Mouse (Mus musculus) MEL (cell line): ENCODE results near the gene Itga9. TPM values are rescaled to one million over a fixed set of nuclear protein-coding genes. Genes with fewer than 3 reads are reported as not detected.

ENCODE experiments used
- DNase-seq: peaks from one replicate; pipeline ENCODE4 v3.0.0; 2011; ENCODE audit warnings: low read depth, low spot score
- H3K27ac ChIP-seq: 2 replicates; pipeline ENCODE4 v1.5.1; 2012; ENCODE audit warnings: low read depth, mild to moderate bottlenecking, control low read depth, low read length, moderate library complexity; ENCODE audit not compliant: control insufficient read depth
- H3K27me3 ChIP-seq, 2 experiments: fragments of 150-350 bp in 1 of 2; sonication (generic) in 1 of 2; 2 replicates each; pipeline ENCODE4 v1.6.1; 2012; ENCODE audit warnings: low read length in 2 of 2, mild to moderate bottlenecking in 2 of 2, improper control_type of control experiment in 1 of 2, moderate library complexity in 1 of 2; ENCODE audit not compliant: insufficient read depth in 2 of 2, control insufficient read depth in 1 of 2
- H3K36me3 ChIP-seq, 2 experiments: 2 replicates each; pipeline ENCODE4 v1.6.1; 2012 to 2014; ENCODE audit warnings: low read length in 2 of 2, improper control_type of control experiment in 1 of 2, inconsistent platforms in 1 of 2, mild to moderate bottlenecking in 1 of 2; ENCODE audit not compliant: insufficient read depth in 2 of 2, control insufficient read depth in 1 of 2
- H3K4me1 ChIP-seq, 2 experiments: fragments of 150-350 bp in 1 of 2; sonication (generic) in 1 of 2; 2 replicates each; pipeline ENCODE4 v1.6.1; 2012; ENCODE audit warnings: low read length in 2 of 2, improper control_type of control experiment in 1 of 2, mild to moderate bottlenecking in 1 of 2; ENCODE audit not compliant: insufficient read depth in 2 of 2, control insufficient read depth in 1 of 2
- H3K4me3 ChIP-seq, 2 experiments: fragments of 150-350 bp in 1 of 2; sonication (generic) in 1 of 2; 2 replicates each; pipeline ENCODE4 v1.5.1; 2012; ENCODE audit warnings: low read depth in 2 of 2, low read length in 2 of 2, mild to moderate bottlenecking in 2 of 2, moderate library complexity in 2 of 2, control low read depth in 1 of 2, improper control_type of control experiment in 1 of 2; ENCODE audit not compliant: control insufficient read depth in 1 of 2, insufficient read depth in 1 of 2
- H3K79me2 ChIP-seq: 2 replicates; pipeline ENCODE4 v1.6.1; 2012; ENCODE audit warnings: mild to moderate bottlenecking, low read length, moderate library complexity; ENCODE audit not compliant: control insufficient read depth, poor library complexity, insufficient read depth
- H3K9ac ChIP-seq: 2 replicates; pipeline ENCODE4 v1.6.1; 2012; ENCODE audit warnings: low read depth, mild to moderate bottlenecking, control low read depth, low read length, moderate library complexity; ENCODE audit not compliant: control insufficient read depth, poor library complexity, severe bottlenecking
- H3K9me3 ChIP-seq: fragments of 150-350 bp; sonication (generic); replicated peaks from 2 replicates; pipeline ENCODE4 v1.6.1; 2012; ENCODE audit warnings: mild to moderate bottlenecking, low read length, improper control_type of control experiment, moderate library complexity; ENCODE audit not compliant: insufficient read depth
- BHLHE40 ChIP-seq: IDR thresholded peaks from 2 replicates; pipeline ENCODE4 v1.6.1; 2012; ENCODE audit warnings: low read depth, mild to moderate bottlenecking, inconsistent platforms, low read length, improper control_type of control experiment, borderline replicate concordance
- CHD1 ChIP-seq: IDR thresholded peaks from 2 replicates; pipeline ENCODE4 v1.6.1; 2012; ENCODE audit warnings: low read depth, mild to moderate bottlenecking, inconsistent platforms, low read length, improper control_type of control experiment
- CTCF ChIP-seq, 3 experiments: IDR thresholded peaks in 2 of 3; conservative IDR thresholded peaks in 1 of 3; 2 replicates each; pipeline ENCODE4 v1.5.1; 2011 to 2012; ENCODE audit warnings: low read length in 3 of 3, low read depth in 2 of 3, mild to moderate bottlenecking in 2 of 3, improper control_type of control experiment in 1 of 3, inconsistent platforms in 1 of 3, mixed read lengths in 1 of 3, moderate library complexity in 1 of 3; ENCODE audit not compliant: control insufficient read depth in 1 of 3, insufficient read depth in 1 of 3, poor library complexity in 1 of 3, severe bottlenecking in 1 of 3
- EP300 ChIP-seq, 2 experiments: IDR thresholded peaks; 2 replicates each; pipeline ENCODE4 v1.6.1; 2011; ENCODE audit warnings: improper control_type of control experiment in 2 of 2, low read length in 2 of 2, low read depth in 1 of 2, mild to moderate bottlenecking in 1 of 2
- GATA1 ChIP-seq: IDR thresholded peaks from 2 replicates; pipeline ENCODE4 v1.6.1; 2011; ENCODE audit warnings: low read depth, low read length, improper control_type of control experiment
- HCFC1 ChIP-seq: IDR thresholded peaks from 2 replicates; pipeline ENCODE4 v1.6.1; 2012; ENCODE audit warnings: low read depth, mild to moderate bottlenecking, inconsistent platforms, low read length, improper control_type of control experiment, moderate library complexity
- MAFK ChIP-seq: IDR thresholded peaks from 2 replicates; pipeline ENCODE4 v1.6.1; 2011; ENCODE audit warnings: low read depth, mild to moderate bottlenecking, low read length, improper control_type of control experiment, borderline replicate concordance
- MAZ ChIP-seq: IDR thresholded peaks from 2 replicates; pipeline ENCODE4 v1.6.1; 2012; ENCODE audit warnings: low read depth, mild to moderate bottlenecking, inconsistent platforms, low read length, improper control_type of control experiment
- MEF2A ChIP-seq: IDR thresholded peaks from 2 replicates; pipeline ENCODE4 v1.6.1; 2014; ENCODE audit warnings: low read depth, mild to moderate bottlenecking, inconsistent platforms, low read length, improper control_type of control experiment; ENCODE audit not compliant: poor library complexity, insufficient replicate concordance, severe bottlenecking; ENCODE audit errors: extremely low read depth
- MXI1 ChIP-seq: IDR thresholded peaks from 2 replicates; pipeline ENCODE4 v1.6.1; 2011; ENCODE audit warnings: mild to moderate bottlenecking, low read depth, low read length, improper control_type of control experiment
- MYB ChIP-seq: IDR thresholded peaks from 2 replicates; pipeline ENCODE4 v1.6.1; 2011; ENCODE audit warnings: mild to moderate bottlenecking, low read depth, low read length, improper control_type of control experiment
- NRF1 ChIP-seq: IDR thresholded peaks from 2 replicates; pipeline ENCODE4 v1.6.1; 2014; ENCODE audit warnings: low read depth, mild to moderate bottlenecking, inconsistent platforms, low read length, improper control_type of control experiment, moderate library complexity; ENCODE audit not compliant: poor library complexity, insufficient read depth, severe bottlenecking
- POLR2AphosphoS2 ChIP-seq: IDR thresholded peaks from 2 replicates; pipeline ENCODE4 v1.6.1; 2011; ENCODE audit warnings: low read length, improper control_type of control experiment
- POLR2AphosphoS5 ChIP-seq: IDR thresholded peaks from 2 replicates; pipeline ENCODE4 v1.6.1; 2012; ENCODE audit warnings: low read depth, borderline replicate concordance, mild to moderate bottlenecking, inconsistent platforms, low read length, moderate library complexity, mixed read lengths
- SMC3 ChIP-seq: IDR thresholded peaks from 2 replicates; pipeline ENCODE4 v1.6.1; 2011; ENCODE audit warnings: low read depth, low read length, improper control_type of control experiment
- TAL1 ChIP-seq: IDR thresholded peaks from 2 replicates; pipeline ENCODE4 v1.6.1; 2012; ENCODE audit warnings: mild to moderate bottlenecking, inconsistent platforms, low read length, moderate library complexity, mixed read lengths
- TBP ChIP-seq: IDR thresholded peaks from 2 replicates; pipeline ENCODE4 v1.8.0; 2011; ENCODE audit warnings: low read depth, low read length, improper control_type of control experiment
- TCF12 ChIP-seq: IDR thresholded peaks from 2 replicates; pipeline ENCODE4 v1.6.1; 2014; ENCODE audit warnings: low read depth, mild to moderate bottlenecking, inconsistent platforms, low read length, improper control_type of control experiment, moderate library complexity
- UBTF ChIP-seq: IDR thresholded peaks from 2 replicates; pipeline ENCODE4 v1.6.1; 2012; ENCODE audit warnings: low read depth, mild to moderate bottlenecking, inconsistent platforms, low read length, improper control_type of control experiment, moderate library complexity, borderline replicate concordance; ENCODE audit not compliant: insufficient read depth
- USF1 ChIP-seq: IDR thresholded peaks from 2 replicates; pipeline ENCODE4 v1.6.1; 2014; ENCODE audit warnings: low read depth, mild to moderate bottlenecking, inconsistent platforms, low read length, improper control_type of control experiment, moderate library complexity
- ZKSCAN1 ChIP-seq: IDR thresholded peaks from 2 replicates; pipeline ENCODE4 v1.6.1; 2012; ENCODE audit warnings: low read depth, mild to moderate bottlenecking, inconsistent platforms, low read length, improper control_type of control experiment, moderate library complexity
- ZMIZ1 ChIP-seq: IDR thresholded peaks from 2 replicates; pipeline ENCODE4 v1.6.1; 2012; ENCODE audit warnings: low read depth, mild to moderate bottlenecking, inconsistent platforms, low read length, improper control_type of control experiment, moderate library complexity
- polyA plus RNA-seq, 2 experiments: library from polyadenylated mRNA; stranded (reverse) in 1 of 2; unstranded in 1 of 2; fragments of >175 nt in 1 of 2; fragments of >200 nt in 1 of 2; gene quantifications; 2 replicates each; pipeline versions ENCODE4 v1.2.1 to v1.2.4; 2012; ENCODE audit warnings: low replicate concordance in 2 of 2, low read depth in 1 of 2; ENCODE audit not compliant: insufficient read length in 2 of 2, insufficient read depth in 1 of 2, missing spikeins in 1 of 2
- total RNA-seq: library from RNA; depleted of rRNA; stranded (reverse); fragments of 300-350 nt; gene quantifications from 2 replicates; pipeline ENCODE4 v1.2.3, GENCODE M21; 2012

The Itga9 gene
- total and polyA plus RNA-seq, 3 experiments, result 0.19 to 0.21 TPM; not detected in 1

DNA sequence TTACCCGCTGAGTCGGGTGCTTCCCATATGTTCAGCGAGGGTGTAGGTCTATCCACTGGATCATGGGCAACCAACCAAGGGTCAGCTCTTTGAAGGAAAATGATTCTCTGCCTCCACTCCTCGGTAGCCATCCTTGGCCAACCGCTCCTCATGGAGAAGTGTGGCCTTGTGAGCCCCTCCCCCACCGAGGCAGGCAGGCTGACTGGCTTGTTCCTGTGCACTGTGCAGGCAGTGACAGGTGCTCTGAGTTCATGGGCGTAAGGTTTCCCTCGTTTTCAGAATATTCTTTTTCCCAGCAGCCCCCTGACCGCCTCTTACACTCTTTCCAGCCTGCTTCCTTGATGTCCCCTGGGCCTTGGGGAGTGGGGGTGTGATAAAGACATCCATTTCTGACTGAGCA lies 17.0 kb downstream of the Itga9 start:
- H3K79me2 ChIP-seq, result no peaks in the 10 kb centered on the region
- DNase-seq, result no peak
- H3K4me3 ChIP-seq, result no peak overlapping the region
- no peaks in the 10 kb centered on the region for H3K9me3 ChIP-seq
- no peak overlapping the region for H3K9ac ChIP-seq
- no peaks in the 10 kb centered on the region for H3K27me3 ChIP-seq
- TF ChIP-seq MEF2A, result no peak
- no peak for TF ChIP-seq ZKSCAN1
- no peak for TF ChIP-seq TAL1
- no peak for TF ChIP-seq CTCF (IDR thresholded peaks at IDR 0.05 in 2 of 3, conservative IDR thresholded peaks at IDR 0.05 in 1 of 3; ENCODE audit: control insufficient read depth in 1 of 3, insufficient read depth in 1 of 3, low read depth in 2 of 3, low read length in 3 of 3, poor library complexity in 1 of 3, severe bottlenecking in 1 of 3)
- TF ChIP-seq ZMIZ1, result no peak
- TF ChIP-seq MAFK, result no peak
- no peak for TF ChIP-seq TCF12
- no peak for TF ChIP-seq NRF1
- no peak for TF ChIP-seq POLR2AphosphoS2
- no peak for TF ChIP-seq SMC3
- TF ChIP-seq EP300 (IDR thresholded peaks at IDR 0.05; ENCODE audit: low read depth in 1 of 2, low read length in 2 of 2), result no peak
- TF ChIP-seq GATA1, result no peak
- no peak for TF ChIP-seq USF1
- TF ChIP-seq CHD1, result no peak
- TF ChIP-seq MXI1, result no peak
- no peaks in the 10 kb centered on the region for H3K36me3 ChIP-seq
- H3K27ac ChIP-seq, result no peak overlapping the region
- no peaks in the 10 kb centered on the region for H3K4me1 ChIP-seq

DNA sequence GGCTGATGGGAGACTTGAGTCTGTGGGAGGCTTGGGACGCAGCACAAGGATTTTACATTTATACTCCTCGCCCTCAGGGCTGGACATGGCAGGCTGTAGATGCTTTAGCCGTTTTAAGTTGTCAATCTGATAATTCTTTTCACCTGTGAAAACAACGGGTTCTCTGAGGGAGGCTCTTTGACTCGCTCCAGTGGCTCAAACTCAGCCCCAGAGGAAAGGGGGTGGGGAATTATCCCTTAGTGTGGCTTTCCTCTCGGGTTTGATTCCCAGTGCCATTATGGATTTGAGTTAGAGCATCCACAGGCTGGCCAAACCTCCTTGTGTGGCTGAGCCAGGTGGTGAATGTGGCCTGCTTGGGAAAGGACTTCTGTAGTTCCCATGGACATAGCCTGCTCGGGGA lies 17.7 kb downstream of the Itga9 start:
- no peak overlapping the region for H3K4me3 ChIP-seq
- no peaks in the 10 kb centered on the region for H3K27me3 ChIP-seq
- DNase-seq, result no peak
- TF ChIP-seq POLR2AphosphoS5 (no peak), BHLHE40 (no peak), TBP (no peak), CTCF (IDR thresholded peaks at IDR 0.05 in 2 of 3, conservative IDR thresholded peaks at IDR 0.05 in 1 of 3; ENCODE audit: control insufficient read depth in 1 of 3, insufficient read depth in 1 of 3, low read depth in 2 of 3, low read length in 3 of 3, poor library complexity in 1 of 3, severe bottlenecking in 1 of 3) (no peak), ZMIZ1 (no peak), MYB (no peak), MAZ (no peak), GATA1 (no peak), HCFC1 (no peak), UBTF (no peak)
- H3K27ac ChIP-seq, result no peak overlapping the region
- H3K79me2 ChIP-seq, result no peaks in the 10 kb centered on the region
- H3K4me1 ChIP-seq, result no peaks in the 10 kb centered on the region
- no peaks in the 10 kb centered on the region for H3K9me3 ChIP-seq
- no peak overlapping the region for H3K9ac ChIP-seq
- H3K36me3 ChIP-seq, result no peaks in the 10 kb centered on the region
